Mouse (Mus musculus): ENCODE measurements around the gene Rflna. TPM values are rescaled to one million over a fixed set of nuclear protein-coding genes. Genes with fewer than 3 reads are reported as not detected.

Gene Rflna
- total RNA-seq, 2 experiments from 2014 or later = not detected

DNA sequence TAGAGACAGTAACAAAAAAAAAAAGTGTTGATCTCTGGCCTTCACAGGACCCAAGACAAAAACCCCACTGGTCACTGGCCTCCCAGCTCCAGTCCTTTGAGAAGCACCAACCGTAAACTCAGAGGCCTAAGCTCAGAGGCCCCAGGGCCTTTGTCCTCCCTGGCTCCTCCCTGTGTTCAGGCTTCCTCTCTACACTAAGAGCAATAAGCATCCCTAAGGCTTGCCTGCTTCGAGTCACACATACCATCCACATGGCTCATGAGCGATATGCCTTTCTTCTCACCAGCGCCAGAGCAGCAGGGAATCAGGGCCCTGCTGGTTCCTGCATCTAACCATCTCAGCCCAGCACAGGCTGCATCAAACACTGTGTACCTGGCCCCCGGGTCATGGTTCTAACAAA, 42.2 kb downstream of the Rflna start:
- ATAC-seq (replicated peaks; ENCODE audit: low FRiP score, low TSS enrichment, poor library complexity, severe bottlenecking) = no peak

DNA sequence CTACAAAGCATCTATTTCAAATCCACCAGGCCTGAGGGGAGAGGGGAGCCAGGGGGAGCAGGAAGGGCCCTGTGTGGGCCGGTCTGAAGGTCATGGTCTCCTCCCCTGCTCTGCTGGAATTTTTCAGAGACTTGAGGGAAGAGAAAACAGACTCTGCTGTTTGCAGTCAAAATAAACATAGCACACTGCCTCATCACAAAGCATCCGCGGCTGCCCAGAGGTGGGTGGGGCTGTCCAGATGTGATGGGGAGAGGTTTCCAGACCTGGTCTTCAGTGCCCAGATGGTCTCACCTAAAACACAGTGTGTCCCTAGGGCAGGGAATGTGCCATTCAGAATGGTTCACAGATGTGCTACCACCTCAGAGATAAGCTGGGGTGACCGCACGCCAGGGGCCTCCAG, 43.4 kb downstream of the Rflna start:
- ATAC-seq (replicated peaks; ENCODE audit: low FRiP score, low TSS enrichment, poor library complexity, severe bottlenecking) = no peak

DNA sequence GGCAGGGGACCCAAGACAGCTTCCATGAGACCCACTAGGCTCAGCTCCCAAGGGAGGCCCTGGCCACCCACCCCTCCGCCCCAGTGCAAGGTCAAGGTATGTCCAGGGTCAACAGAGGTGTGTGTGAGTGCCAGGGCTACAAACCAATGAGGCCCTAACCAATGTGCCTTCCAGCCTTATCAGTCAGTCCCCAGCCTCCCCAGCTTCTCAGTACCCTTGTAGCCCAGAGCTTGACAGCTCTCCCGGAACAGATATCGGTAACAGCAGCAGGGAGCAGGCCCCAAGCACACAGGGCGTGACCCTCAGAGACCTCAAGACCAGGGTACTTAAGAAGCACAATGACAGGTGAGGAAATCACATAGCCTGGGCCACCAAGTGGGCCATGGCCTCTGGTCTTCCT, 46.5 kb downstream of the Rflna start:
- ATAC-seq (replicated peaks; ENCODE audit: low FRiP score, low TSS enrichment, poor library complexity, severe bottlenecking) = 0 out of 2 replicates have a peak, but pooled peaks have one; percentile 23

DNA sequence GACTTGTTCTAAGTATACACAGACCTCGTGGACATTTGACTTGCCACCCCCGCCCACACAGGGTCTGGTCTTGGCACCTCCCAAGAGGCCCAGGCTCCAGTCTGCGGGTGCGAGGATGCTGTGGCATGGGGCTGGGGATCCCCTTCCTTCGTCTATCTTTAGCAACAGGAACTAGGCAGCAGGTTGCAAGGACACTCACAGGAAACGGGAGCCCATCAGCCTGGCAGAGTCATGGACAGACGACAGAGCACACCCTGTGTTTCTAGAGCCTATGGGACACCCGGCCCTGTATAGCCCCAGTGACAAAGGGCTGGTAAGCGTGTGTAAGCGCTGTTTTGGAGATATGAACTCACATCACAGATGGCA, 49.2 kb downstream of the Rflna start:
- ATAC-seq (replicated peaks; ENCODE audit: low FRiP score, low TSS enrichment, poor library complexity, severe bottlenecking) = no peak

DNA sequence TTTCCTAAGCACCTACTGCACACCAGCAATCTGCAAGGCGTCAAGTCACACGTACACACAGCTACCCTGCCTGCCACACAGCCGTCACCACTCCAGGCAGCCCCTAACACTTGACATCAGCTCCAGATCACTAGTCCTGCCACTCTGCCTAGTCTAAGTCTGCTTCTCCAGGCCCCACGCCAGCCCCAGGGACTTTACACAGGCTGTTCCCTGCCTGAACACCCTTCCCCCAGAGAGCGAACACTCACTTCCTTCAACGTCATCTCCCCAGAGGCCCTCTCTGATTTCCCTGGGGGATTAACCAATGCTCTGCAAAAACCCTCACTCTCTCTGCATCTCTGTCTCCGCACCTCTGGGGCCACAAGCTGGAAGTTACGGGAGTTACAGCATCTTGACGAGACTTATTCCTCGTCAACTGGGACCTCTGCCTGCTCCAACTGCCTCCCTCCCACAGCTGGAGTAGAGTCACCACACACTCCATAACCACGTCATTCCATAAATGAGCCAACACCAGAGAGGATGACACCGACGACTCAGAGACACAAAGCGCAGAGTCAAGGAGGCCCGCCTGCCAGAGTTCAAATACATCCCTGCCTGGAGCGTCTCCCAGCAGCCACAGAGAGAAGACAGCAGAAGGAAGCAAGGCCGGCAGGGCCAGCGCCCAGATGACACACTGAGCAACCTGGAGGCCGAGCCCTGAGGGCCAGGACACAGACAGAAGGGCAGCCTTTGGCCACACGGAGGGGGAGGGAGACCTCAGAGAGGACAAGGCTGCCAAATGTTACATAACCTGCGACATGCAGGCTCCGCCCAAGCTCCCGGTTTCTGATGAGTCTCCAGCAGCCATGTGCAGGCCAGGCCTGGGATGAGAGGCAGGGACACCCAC, 49.8 kb downstream of the Rflna start:
- ATAC-seq (replicated peaks; ENCODE audit: low FRiP score, low TSS enrichment, poor library complexity, severe bottlenecking) = no peak

DNA sequence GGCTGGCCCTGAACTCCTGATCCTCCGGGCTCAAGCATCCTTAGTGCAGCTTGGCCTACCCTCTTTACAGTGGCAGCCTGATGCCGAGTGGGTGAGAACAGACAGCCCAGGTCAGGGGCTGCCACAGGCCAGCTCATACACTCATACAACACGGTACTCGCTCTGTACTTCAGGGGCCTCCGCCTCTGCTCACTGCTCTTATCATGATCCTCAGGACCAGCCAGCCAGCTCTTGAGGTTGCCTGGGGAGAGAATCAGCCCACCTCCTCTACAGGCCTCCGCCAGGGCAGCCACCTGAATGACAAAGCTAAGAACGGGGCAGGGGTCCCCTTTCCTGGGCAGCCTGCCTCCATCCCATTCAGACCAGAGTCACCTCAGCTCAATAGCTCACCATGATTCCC, 50.6 kb downstream of the Rflna start:
- ATAC-seq (replicated peaks; ENCODE audit: low FRiP score, low TSS enrichment, poor library complexity, severe bottlenecking) = peak; percentile 55

DNA sequence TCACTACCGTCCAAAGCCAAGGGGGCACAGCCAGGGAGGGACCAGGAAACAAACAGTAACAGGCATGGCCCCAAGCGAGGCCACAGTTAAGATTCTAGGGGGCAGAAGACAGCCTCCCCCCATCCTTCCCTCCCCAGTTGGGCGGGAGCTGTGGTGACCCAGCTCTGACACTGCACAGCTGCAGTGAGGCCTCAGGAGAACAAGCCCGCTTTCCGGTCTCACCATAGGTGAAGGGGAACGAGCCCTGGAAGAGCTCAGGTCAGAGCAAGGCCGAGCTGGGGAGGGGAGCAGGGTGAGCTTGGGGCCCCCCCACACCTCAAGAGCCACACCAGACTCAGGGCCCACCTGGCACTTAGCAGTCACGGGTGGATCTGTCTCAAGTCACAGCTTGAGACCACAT, 52.9 kb downstream of the Rflna start:
- ATAC-seq (replicated peaks; ENCODE audit: low FRiP score, low TSS enrichment, poor library complexity, severe bottlenecking) = no peak

DNA sequence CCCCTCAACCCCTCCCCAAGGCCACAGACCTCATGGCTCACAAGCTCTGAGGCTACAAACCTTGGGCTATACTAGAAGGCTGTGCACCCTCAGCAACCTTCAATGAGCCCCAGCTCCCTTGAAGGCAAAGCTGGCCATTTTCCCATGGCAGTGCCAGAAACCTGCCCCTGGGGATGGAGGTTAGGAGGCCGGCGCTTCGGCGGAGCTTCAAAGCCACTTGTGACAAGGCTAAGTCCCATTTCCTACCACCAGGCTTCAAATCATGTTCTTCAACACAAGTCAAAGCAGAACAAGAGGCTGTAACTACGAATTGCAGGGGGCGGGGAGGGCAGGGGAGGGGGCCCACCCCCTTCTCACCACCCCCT, 53.3 kb downstream of the Rflna start:
- ATAC-seq (replicated peaks; ENCODE audit: low FRiP score, low TSS enrichment, poor library complexity, severe bottlenecking) = no peak

DNA sequence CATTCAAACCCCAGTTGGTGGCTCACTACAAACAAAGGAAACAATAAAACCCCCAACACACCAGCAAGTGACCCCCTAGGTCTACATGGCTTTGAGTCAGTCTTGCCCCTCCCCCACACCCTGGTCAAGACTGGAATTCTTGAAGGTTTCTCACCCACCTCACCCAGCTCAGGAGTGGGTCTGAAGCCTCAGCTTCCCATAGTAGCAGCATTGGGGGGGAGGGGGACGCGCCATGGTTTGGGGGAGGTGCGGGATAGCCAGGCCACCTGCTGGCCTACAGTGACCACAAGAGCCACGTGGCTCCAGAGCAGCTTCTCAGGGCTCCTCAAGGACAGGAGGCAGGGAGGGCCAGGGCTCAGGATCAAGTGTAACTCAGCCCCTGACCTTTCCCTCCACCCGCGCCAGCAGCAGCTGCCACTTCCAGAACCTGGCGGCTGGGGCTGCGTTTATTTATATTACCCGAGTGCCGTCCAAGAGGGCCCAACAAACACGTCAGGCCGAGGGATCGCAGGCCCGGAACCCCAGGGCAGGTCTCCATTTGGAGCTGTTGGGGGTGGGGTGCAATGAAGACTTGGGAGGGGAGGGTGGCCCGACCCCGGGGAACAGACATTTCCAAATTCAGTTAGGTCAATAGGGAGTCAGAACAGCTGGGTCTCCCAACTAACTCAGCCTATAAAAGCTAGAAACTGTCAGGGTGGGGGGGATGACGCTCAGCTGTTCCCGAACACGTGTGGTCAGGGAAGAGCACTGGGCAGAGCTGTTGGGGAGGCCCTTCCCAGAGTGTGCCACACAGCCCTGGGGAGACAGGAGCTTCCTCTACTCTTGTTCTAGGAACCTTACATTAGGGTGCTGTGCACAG, 53.9 kb downstream of the Rflna start:
- no peak for ATAC-seq (replicated peaks; ENCODE audit: low FRiP score, low TSS enrichment, poor library complexity, severe bottlenecking)

DNA sequence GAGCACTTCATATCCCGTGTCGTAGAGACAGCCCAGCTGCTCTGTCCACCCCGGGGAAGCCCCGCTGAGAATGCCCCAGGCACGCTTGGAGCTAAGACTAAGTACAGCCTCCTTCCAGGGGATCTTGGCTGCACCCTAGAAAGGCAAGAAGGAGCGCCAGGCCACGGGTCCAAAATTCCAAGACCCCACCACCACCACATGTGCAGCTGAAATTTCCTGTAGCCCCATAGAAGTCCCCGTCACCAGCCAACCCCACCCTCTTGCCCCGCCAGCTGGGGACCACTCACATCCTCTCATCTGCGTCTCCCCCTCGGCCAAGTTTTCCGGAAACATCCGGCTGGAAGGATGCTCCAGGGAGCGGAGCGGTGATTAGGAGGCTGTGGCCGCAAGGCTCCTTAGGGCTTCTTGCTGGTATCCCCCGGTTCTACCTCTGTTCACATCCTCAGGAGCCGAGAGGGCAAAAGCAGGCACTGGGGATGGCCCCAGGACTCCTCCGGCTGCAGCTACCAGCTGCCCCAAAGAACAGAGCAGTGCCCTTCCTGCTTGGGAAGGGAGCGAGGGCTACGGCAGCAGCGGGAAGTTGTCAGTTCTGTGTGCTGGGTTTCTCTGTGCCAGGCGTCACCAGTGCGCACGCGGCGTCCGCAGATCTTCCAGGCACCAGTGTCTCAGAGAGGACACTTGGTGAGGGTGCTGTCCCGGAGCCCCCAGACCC, 54.7 kb downstream of the Rflna start:
- no peak for ATAC-seq (replicated peaks; ENCODE audit: low FRiP score, low TSS enrichment, poor library complexity, severe bottlenecking)

DNA sequence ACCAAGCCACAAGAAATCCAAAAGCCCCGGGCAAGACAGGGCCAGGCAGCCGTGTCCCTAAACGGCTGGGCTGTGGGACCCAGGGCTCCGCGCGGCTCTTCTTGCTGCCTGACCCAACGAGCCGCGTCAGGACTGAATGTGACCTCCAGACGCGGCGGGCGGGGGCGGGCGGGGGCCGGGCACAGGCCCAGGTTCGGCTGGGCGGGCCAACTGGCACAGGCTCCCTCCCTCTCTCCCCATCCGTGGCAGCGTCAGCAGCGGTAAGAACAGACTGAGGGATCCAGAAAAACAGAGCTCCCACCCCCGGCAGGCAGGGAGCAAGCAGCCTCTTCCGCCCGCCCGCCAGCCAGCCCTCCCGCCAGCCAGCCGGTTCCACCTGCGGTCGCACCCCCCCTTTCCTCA, 55.2 kb downstream of the Rflna start:
- ATAC-seq (replicated peaks; ENCODE audit: low FRiP score, low TSS enrichment, poor library complexity, severe bottlenecking) = no peak

Other genes with a start within 250 kb of the Rflna start
- gene Ccdc92, start 140.8 kb upstream of the Rflna start, total RNA-seq (2014; fragmentation: Nextera tagmentation) = 0.07 and 0.47 TPM in 2 replicates
- gene Ccdc92, start 140.8 kb upstream of the Rflna start, total RNA-seq (2017) = 0.05 and 0.50 TPM in 2 replicates
- gene Zfp664, start 140.5 kb upstream of the Rflna start, total RNA-seq (2014; fragmentation: Nextera tagmentation) = 20.3 and 20.6 TPM in 2 replicates
- 14.1 and 18.9 TPM in 2 replicates for gene Zfp664, start 140.5 kb upstream of the Rflna start, total RNA-seq (2017)
- gene Ncor2, start 176.0 kb downstream of the Rflna start, total RNA-seq (2014; fragmentation: Nextera tagmentation) = 48.7 and 54.4 TPM in 2 replicates
- gene Ncor2, start 176.0 kb downstream of the Rflna start, total RNA-seq (2017) = 4.8 and 6.7 TPM in 2 replicates

Measured in megakaryocyte-erythroid progenitor cell, adult 5-6 weeks (primary cell).